Mouse (Mus musculus) ES-Bruce4 (cell line): Measurements from ENCODE around the gene Trp53bp1. TPM values are rescaled to one million over a fixed set of nuclear protein-coding genes. Genes with fewer than 3 reads are reported as not detected.

Experiments
- H3K27ac ChIP-seq: 2 replicates; pipeline ENCODE4 v1.5.1; 2012; ENCODE audit warnings: low read length, inconsistent platforms; ENCODE audit not compliant: insufficient read depth
- H3K27me3 ChIP-seq: 2 replicates; pipeline ENCODE4 v1.6.1; 2012; ENCODE audit warnings: mild to moderate bottlenecking, low read length, inconsistent platforms; ENCODE audit not compliant: control insufficient read depth, poor library complexity, insufficient read depth, severe bottlenecking
- H3K36me3 ChIP-seq: 2 replicates; pipeline ENCODE4 v1.6.1; 2012; ENCODE audit warnings: inconsistent platforms, mild to moderate bottlenecking, low read length, moderate library complexity; ENCODE audit not compliant: control insufficient read depth, poor library complexity, insufficient read depth, severe bottlenecking
- H3K4me1 ChIP-seq: one replicate; pipeline ENCODE4 v1.8.1; 2011; ENCODE audit warnings: low read length; ENCODE audit not compliant: control insufficient read depth, insufficient read depth
- H3K4me3 ChIP-seq: 2 replicates; pipeline ENCODE4 v1.5.1; 2011; ENCODE audit warnings: low read depth, mild to moderate bottlenecking, low read length
- H3K9ac ChIP-seq: 2 replicates; pipeline ENCODE4 v1.6.1; 2012; ENCODE audit warnings: low read depth, mild to moderate bottlenecking, inconsistent platforms; ENCODE audit not compliant: poor library complexity, severe bottlenecking
- H3K9me3 ChIP-seq: replicated peaks from 2 replicates; pipeline ENCODE4 v1.6.1; 2012; ENCODE audit warnings: mild to moderate bottlenecking, low read length, inconsistent platforms; ENCODE audit not compliant: control insufficient read depth, poor library complexity, insufficient read depth, severe bottlenecking
- CTCF ChIP-seq: IDR thresholded peaks from one replicate; pipeline ENCODE4 v1.8.1; 2011; ENCODE audit warnings: low read depth, low read length
- EP300 ChIP-seq: IDR thresholded peaks from 2 replicates; pipeline ENCODE4 v1.6.1; 2011; ENCODE audit warnings: low read depth, low read length; ENCODE audit not compliant: insufficient read depth
- POLR2A ChIP-seq: IDR thresholded peaks from one replicate; pipeline ENCODE4 v1.8.1; 2011; ENCODE audit warnings: low read length; ENCODE audit not compliant: insufficient read depth
- polyA plus RNA-seq: library from polyadenylated mRNA; stranded (reverse); fragments of >200 nt; gene quantifications from 2 replicates; pipeline ENCODE4 v1.2.4, GENCODE M21; 2011; ENCODE audit warnings: low read depth; ENCODE audit not compliant: missing spikeins, insufficient read depth, insufficient read length

Gene Trp53bp1
- polyA plus RNA-seq, 1 experiment, result 76.2 TPM

GRCm38 (mm10) chr2:121270521-121271235 is 529 bp downstream of the Trp53bp1 start:
- Histone ChIP-seq H3K36me3 (peaks cover 18% of the 10 kb centered on the region), H3K4me1 (no peaks in the 10 kb centered on the region), H3K4me3 (peak overlapping the region; percentile 92), H3K27me3 (peaks cover 2% of the 10 kb centered on the region; the same call in 1 of the 2 replicates), H3K27ac (no peak overlapping the region), H3K9ac (peak overlapping the region; percentile 76), H3K9me3 (no peaks in the 10 kb centered on the region)
- peak; percentile 46; the same call in 1 of the 2 replicates for TF ChIP-seq EP300
- TF ChIP-seq CTCF, result no peak
- TF ChIP-seq POLR2A, result no peak

DNA sequence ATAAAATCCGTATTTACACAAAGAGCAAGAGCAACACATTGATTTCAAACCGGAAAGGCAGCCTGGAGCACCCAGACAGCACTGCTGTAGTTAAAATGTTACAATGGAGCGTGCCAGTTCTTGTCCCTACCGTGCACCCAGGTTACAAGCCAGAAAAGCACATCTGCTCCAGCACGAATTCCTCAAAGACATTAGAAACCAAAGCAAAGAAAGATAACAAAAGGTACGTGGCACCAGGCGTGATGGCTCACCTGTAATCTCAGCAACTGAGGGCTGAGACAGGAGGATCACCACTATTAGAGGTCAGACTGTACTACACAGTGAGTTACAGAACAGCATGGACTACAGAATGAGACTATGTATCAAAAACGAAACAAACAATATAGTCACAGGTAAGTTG is 2.8 kb downstream of the Trp53bp1 start:
- Histone ChIP-seq H3K27ac (no peak overlapping the region), H3K4me3 (no peak overlapping the region)

GRCm38 (mm10) chr2:121249758-121250157 is 21.4 kb downstream of the Trp53bp1 start:
- H3K4me1 ChIP-seq, result no peaks in the 10 kb centered on the region

More for the DNA sequence above, 2.8 kb downstream of the Trp53bp1 start:
- Histone ChIP-seq H3K9ac (no peak overlapping the region), H3K27me3 (peaks cover 2% of the 10 kb centered on the region; the same call in 1 of the 2 replicates), H3K9me3 (no peaks in the 10 kb centered on the region), H3K36me3 (peaks cover 18% of the 10 kb centered on the region), H3K4me1 (no peaks in the 10 kb centered on the region)
- TF ChIP-seq POLR2A (no peak), EP300 (no peak), CTCF (no peak)

GRCm38 (mm10) chr2:121244099-121244498 is 27.1 kb downstream of the Trp53bp1 start:
- Histone ChIP-seq H3K27me3 (no peaks in the 10 kb centered on the region), H3K4me3 (no peak overlapping the region), H3K9ac (no peak overlapping the region), H3K27ac (no peak overlapping the region), H3K9me3 (no peaks in the 10 kb centered on the region), H3K36me3 (peaks cover 16% of the 10 kb centered on the region), H3K4me1 (no peaks in the 10 kb centered on the region)
- no peak for TF ChIP-seq POLR2A
- TF ChIP-seq CTCF, result no peak
- no peak for TF ChIP-seq EP300

More at GRCm38 (mm10) chr2:121249758-121250157, 21.4 kb downstream of the Trp53bp1 start:
- no peak overlapping the region for H3K4me3 ChIP-seq
- H3K9ac ChIP-seq, result no peak overlapping the region
- no peak overlapping the region for H3K27ac ChIP-seq
- no peaks in the 10 kb centered on the region for H3K27me3 ChIP-seq
- no peaks in the 10 kb centered on the region for H3K9me3 ChIP-seq
- peaks cover 48% of the 10 kb centered on the region for H3K36me3 ChIP-seq
- no peak for TF ChIP-seq POLR2A
- TF ChIP-seq EP300, result no peak
- no peak for TF ChIP-seq CTCF

GRCm38 (mm10) chr2:121239426-121239825 is 31.8 kb downstream of the Trp53bp1 start:
- H3K9me3 ChIP-seq, result no peaks in the 10 kb centered on the region
- no peak overlapping the region for H3K4me3 ChIP-seq
- H3K9ac ChIP-seq, result no peak overlapping the region
- peaks cover 12% of the 10 kb centered on the region for H3K36me3 ChIP-seq
- no peaks in the 10 kb centered on the region for H3K4me1 ChIP-seq
- no peak overlapping the region for H3K27ac ChIP-seq
- no peaks in the 10 kb centered on the region for H3K27me3 ChIP-seq
- no peak for TF ChIP-seq POLR2A
- TF ChIP-seq EP300, result no peak
- no peak for TF ChIP-seq CTCF

DNA sequence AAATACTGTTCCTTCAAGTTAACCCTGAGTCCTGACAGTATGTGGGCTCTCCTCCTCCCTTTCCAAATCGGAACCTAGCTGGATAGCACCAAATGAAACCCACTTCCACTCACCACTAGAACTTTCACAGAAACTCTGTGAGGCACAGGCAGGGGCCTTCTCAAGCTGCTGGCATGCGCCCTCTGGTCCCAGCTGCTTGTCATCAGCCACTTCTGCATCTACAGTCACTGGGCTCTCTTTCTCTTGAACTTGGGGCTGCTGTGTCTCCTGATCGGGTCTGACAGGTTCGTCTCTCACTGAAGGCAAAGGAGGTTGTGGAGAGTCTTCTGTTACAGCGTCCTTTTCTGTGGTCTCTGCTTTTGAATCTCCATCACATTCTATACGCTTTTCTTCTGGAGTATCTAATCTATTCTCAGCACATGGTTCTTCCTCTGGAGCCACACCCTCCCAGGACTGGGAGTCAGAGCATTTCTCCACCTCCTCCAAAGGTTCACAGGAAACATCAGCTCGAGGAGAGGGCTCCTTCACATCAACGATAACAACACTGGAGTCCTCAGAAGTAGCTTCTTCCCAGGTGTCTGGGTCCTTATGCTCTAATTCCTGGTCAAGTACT is 35.6 kb downstream of the Trp53bp1 start:
- no peak overlapping the region for H3K9ac ChIP-seq
- H3K4me3 ChIP-seq, result no peak overlapping the region
- H3K9me3 ChIP-seq, result no peaks in the 10 kb centered on the region
- peaks cover 17% of the 10 kb centered on the region for H3K36me3 ChIP-seq
- H3K27ac ChIP-seq, result no peak overlapping the region
- no peaks in the 10 kb centered on the region for H3K27me3 ChIP-seq
- no peak for TF ChIP-seq CTCF
- TF ChIP-seq EP300, result no peak
- TF ChIP-seq POLR2A, result no peak
- no peaks in the 10 kb centered on the region for H3K4me1 ChIP-seq
